Mouse (Mus musculus) CH12.LX (cell line): Measurements from ENCODE around the gene R3hdm2. TPM values are rescaled to one million over a fixed set of nuclear protein-coding genes. Genes with fewer than 3 reads are reported as not detected.

Source experiments
- DNase-seq: peaks from one replicate; pipeline ENCODE4 v3.0.0-alpha.2; 2013; ENCODE audit errors: extremely low read depth
- H3K27ac ChIP-seq: 2 replicates; pipeline ENCODE4 v1.5.1; 2012; ENCODE audit warnings: low read depth, mild to moderate bottlenecking, control low read depth, moderate library complexity; ENCODE audit not compliant: insufficient read depth
- H3K27me3 ChIP-seq: replicated peaks from 2 replicates; pipeline ENCODE3; 2012; ENCODE audit warnings: inconsistent platforms
- H3K36me3 ChIP-seq, 2 experiments: replicated peaks in 1 of 2; 2 replicates each; pipeline versions ENCODE3 to v1.6.1; 2012; ENCODE audit warnings: inconsistent platforms in 1 of 2, low read length in 1 of 2, mild to moderate bottlenecking in 1 of 2, mixed read lengths in 1 of 2, moderate library complexity in 1 of 2; ENCODE audit not compliant: control insufficient read depth in 1 of 2, insufficient read depth in 1 of 2
- H3K4me1 ChIP-seq, 2 experiments: 2 replicates each; pipeline ENCODE4 v1.6.1; 2012; ENCODE audit warnings: inconsistent platforms in 1 of 2, moderate library complexity in 1 of 2; ENCODE audit not compliant: insufficient read depth in 2 of 2, control insufficient read depth in 1 of 2
- H3K4me2 ChIP-seq: 2 replicates; pipeline ENCODE4 v1.6.1; 2012; ENCODE audit warnings: low read depth, mild to moderate bottlenecking, control low read depth; ENCODE audit not compliant: poor library complexity, insufficient read depth, severe bottlenecking
- H3K4me3 ChIP-seq, 3 experiments: fragments of 150-350 bp in 1 of 3; sonication (generic) in 1 of 3; replicated peaks in 1 of 3; 2 replicates each; pipeline versions ENCODE3 to v1.5.1; 2011 to 2012; ENCODE audit warnings: low read depth in 2 of 3, low read length in 2 of 3, mild to moderate bottlenecking in 2 of 3, moderate library complexity in 2 of 3, control low read depth in 1 of 3, improper control_type of control experiment in 1 of 3, inconsistent platforms in 1 of 3, mixed read lengths in 1 of 3; ENCODE audit not compliant: poor library complexity in 1 of 3
- H3K79me2 ChIP-seq: replicated peaks from 2 replicates; pipeline ENCODE4 v1.6.1; 2012; ENCODE audit warnings: mild to moderate bottlenecking, moderate library complexity; ENCODE audit not compliant: control insufficient read depth, poor library complexity, insufficient read depth, severe bottlenecking; ENCODE audit errors: extremely low read depth
- H3K9ac ChIP-seq: 2 replicates; pipeline ENCODE4 v1.6.1; 2012; ENCODE audit warnings: low read depth, mild to moderate bottlenecking, control low read depth, moderate library complexity; ENCODE audit not compliant: insufficient read depth
- H3K9me3 ChIP-seq: replicated peaks from 2 replicates; pipeline ENCODE3; 2012; ENCODE audit warnings: low read length, inconsistent platforms, mixed read lengths
- BHLHE40 ChIP-seq: IDR thresholded peaks from 2 replicates; pipeline ENCODE4 v1.6.1; 2011; ENCODE audit warnings: mild to moderate bottlenecking, low read depth, low read length, improper control_type of control experiment
- CHD1 ChIP-seq: IDR thresholded peaks from 2 replicates; pipeline ENCODE4 v1.6.1; 2012; ENCODE audit warnings: low read depth, low read length, improper control_type of control experiment, inconsistent platforms
- CHD2 ChIP-seq: IDR thresholded peaks from 2 replicates; pipeline ENCODE4 v1.6.1; 2011; ENCODE audit warnings: low read length, improper control_type of control experiment
- CTCF ChIP-seq, 2 experiments: IDR thresholded peaks in 1 of 2; conservative IDR thresholded peaks in 1 of 2; 2 replicates each; pipeline ENCODE4 v1.5.1; 2011 to 2012; ENCODE audit warnings: low read depth in 2 of 2, low read length in 2 of 2, improper control_type of control experiment in 1 of 2, inconsistent platforms in 1 of 2, mild to moderate bottlenecking in 1 of 2, moderate library complexity in 1 of 2
- E2F4 ChIP-seq: IDR thresholded peaks from 2 replicates; pipeline ENCODE4 v1.6.1; 2011; ENCODE audit warnings: low read depth, low read length, improper control_type of control experiment; ENCODE audit not compliant: insufficient replicate concordance
- ELF1 ChIP-seq: IDR thresholded peaks from 2 replicates; pipeline ENCODE4 v1.6.1; 2014; ENCODE audit warnings: low read depth, mild to moderate bottlenecking, inconsistent platforms, low read length, improper control_type of control experiment
- EP300 ChIP-seq: IDR thresholded peaks from 2 replicates; pipeline ENCODE4 v1.6.1; 2011; ENCODE audit warnings: low read length, improper control_type of control experiment
- GABPA ChIP-seq: IDR thresholded peaks from 2 replicates; pipeline ENCODE4 v1.6.1; 2012; ENCODE audit warnings: low read depth, low read length, improper control_type of control experiment, inconsistent platforms; ENCODE audit not compliant: insufficient replicate concordance
- HCFC1 ChIP-seq: IDR thresholded peaks from 2 replicates; pipeline ENCODE4 v1.6.1; 2012; ENCODE audit warnings: low read depth, mild to moderate bottlenecking, inconsistent platforms, low read length, improper control_type of control experiment
- JUN ChIP-seq: IDR thresholded peaks from 2 replicates; pipeline ENCODE4 v1.6.1; 2011; ENCODE audit warnings: low read depth, mild to moderate bottlenecking, low read length, improper control_type of control experiment, moderate library complexity; ENCODE audit not compliant: insufficient read depth
- JUND ChIP-seq: conservative IDR thresholded peaks from 2 replicates; pipeline ENCODE4 v1.6.1; 2011; ENCODE audit warnings: low read depth, low read length, improper control_type of control experiment
- MAFK ChIP-seq: IDR thresholded peaks from 2 replicates; pipeline ENCODE4 v1.6.1; 2011; ENCODE audit warnings: low read length, improper control_type of control experiment; ENCODE audit not compliant: insufficient replicate concordance
- MEF2A ChIP-seq: IDR thresholded peaks from 2 replicates; pipeline ENCODE4 v1.6.1; 2014; ENCODE audit warnings: low read depth, mild to moderate bottlenecking, inconsistent platforms, low read length, improper control_type of control experiment, borderline replicate concordance
- MXI1 ChIP-seq: IDR thresholded peaks from 2 replicates; pipeline ENCODE4 v1.6.1; 2011; ENCODE audit warnings: mild to moderate bottlenecking, low read depth, low read length, improper control_type of control experiment
- MYC ChIP-seq: IDR thresholded peaks from 2 replicates; pipeline ENCODE4 v1.6.1; 2011; ENCODE audit warnings: low read depth, mild to moderate bottlenecking, improper control_type of control experiment, low read length
- PAX5 ChIP-seq: IDR thresholded peaks from 2 replicates; pipeline ENCODE4 v1.6.1; 2012; ENCODE audit warnings: low read length, inconsistent platforms, mixed read lengths
- POLR2A ChIP-seq: IDR thresholded peaks from 2 replicates; pipeline ENCODE4 v1.6.1; 2011; ENCODE audit warnings: low read depth, mild to moderate bottlenecking, improper control_type of control experiment, low read length
- RAD21 ChIP-seq: IDR thresholded peaks from 2 replicates; pipeline ENCODE4 v1.6.1; 2011; ENCODE audit warnings: low read depth, mild to moderate bottlenecking, low read length, improper control_type of control experiment, moderate library complexity
- SMC3 ChIP-seq: IDR thresholded peaks from 2 replicates; pipeline ENCODE4 v1.6.1; 2011; ENCODE audit warnings: low read depth, low read length, improper control_type of control experiment
- TBP ChIP-seq: conservative IDR thresholded peaks from 2 replicates; pipeline ENCODE4 v1.6.1; 2011; ENCODE audit warnings: low read depth, low read length, improper control_type of control experiment
- TCF12 ChIP-seq: IDR thresholded peaks from 2 replicates; pipeline ENCODE4 v1.6.1; 2014; ENCODE audit warnings: low read depth, mild to moderate bottlenecking, inconsistent platforms, low read length, improper control_type of control experiment
- USF1 ChIP-seq: IDR thresholded peaks from 2 replicates; pipeline ENCODE4 v1.6.1; 2014; ENCODE audit warnings: low read depth, mild to moderate bottlenecking, inconsistent platforms, low read length, improper control_type of control experiment
- ZMIZ1 ChIP-seq: IDR thresholded peaks from 2 replicates; pipeline ENCODE4 v1.6.1; 2012; ENCODE audit warnings: low read depth, mild to moderate bottlenecking, inconsistent platforms, low read length, improper control_type of control experiment
- dilution Hi-C: fragments of 300-500 bp; cut with MboI; formaldehyde crosslinking; loops from 2 replicates; pipeline ENCODE4 v1.14.3; 2020; ENCODE audit warnings: low sequenced_read_pairs; ENCODE audit not compliant: extremely low pct_unique_long_range_greater_than_20kb, extremely low pct_ligation_motif_present
- in situ Hi-C: fragments of 300-500 bp; cut with MboI; formaldehyde crosslinking; loops from 3 replicates; pipeline ENCODE4 v1.14.3; 2019; ENCODE audit warnings: low sequenced_read_pairs, low pct_ligation_motif_present, low pct_unique_long_range_greater_than_20kb, mixed read lengths
- polyA plus RNA-seq: library from polyadenylated mRNA; unstranded; fragments of >175 nt; gene quantifications from 2 replicates; pipeline ENCODE4 v1.2.1, GENCODE M21; 2012; ENCODE audit warnings: low read depth; ENCODE audit not compliant: insufficient read length
- total RNA-seq, 2 experiments: library from RNA; depleted of rRNA; stranded (reverse); fragments of 300-350 nt in 1 of 2; fragments of >200 nt in 1 of 2; gene quantifications; 2 replicates each; pipeline ENCODE4 v1.2.3; 2012 to 2014

The R3hdm2 gene
- total and polyA plus RNA-seq, 3 experiments = 7.0 to 23.6 (median 8.7) TPM

GRCm38 (mm10) chr10:127537854-127538583 is 157.9 kb downstream of the R3hdm2 start (continued):
- TF ChIP-seq ELF1 = no peak
- TF ChIP-seq USF1 = no peak
- no peak for TF ChIP-seq ZMIZ1
- TF ChIP-seq TBP = no peak
- TF ChIP-seq CHD2 = no peak
- TF ChIP-seq JUN = no peak
- peak; percentile 91 to 96 for TF ChIP-seq CTCF (conservative IDR thresholded peaks at IDR 0.05 in 1 of 2, IDR thresholded peaks at IDR 0.05 in 1 of 2; ENCODE audit: low read depth in 2 of 2, low read length in 2 of 2)

- Histone ChIP-seq H3K4me3 (no peak overlapping the region), H3K36me3 (peaks cover 60 to 65% of the 10 kb centered on the region in 2 experiments), H3K9ac (no peak overlapping the region), H3K9me3 (no peaks in the 10 kb centered on the region), H3K27me3 (peaks cover 1% of the 10 kb centered on the region), H3K4me2 (no peak overlapping the region), H3K4me1 (peaks cover 4 to 9% of the 10 kb centered on the region in 2 experiments; a peak in 3 of 4 replicates), H3K27ac (no peak overlapping the region), H3K79me2 (no peaks in the 10 kb centered on the region)
- dilution Hi-C loops (no loop called here), in situ Hi-C loops (loop anchor here (5.0 kb wide), 1 partner anchor 34 kb away; no protein-coding TSS in a partner anchor)
- no peak for DNase-seq
- TF ChIP-seq CHD2 (no peak), BHLHE40 (no peak)
These were observed 161.4 kb downstream of the R3hdm2 start for GRCm38 (mm10) chr10:127541510-127541909.

GRCm38 (mm10) chr10:127542084-127542483 is 162.0 kb downstream of the R3hdm2 start:
- no peak overlapping the region for H3K9ac ChIP-seq
- no peak overlapping the region for H3K4me3 ChIP-seq
- H3K27me3 ChIP-seq = peaks cover under 1% of the 10 kb centered on the region
- dilution Hi-C loops = no loop called here
- H3K9me3 ChIP-seq = no peaks in the 10 kb centered on the region
- no peak overlapping the region for H3K4me2 ChIP-seq
- TF ChIP-seq MEF2A (no peak), EP300 (no peak), E2F4 (no peak), CHD1 (no peak), PAX5 (no peak), RAD21 (no peak), MXI1 (no peak), SMC3 (no peak), JUN (no peak), TCF12 (no peak), ZMIZ1 (no peak), JUND (no peak), GABPA (no peak), POLR2A (no peak), CHD2 (no peak), BHLHE40 (no peak), MAFK (no peak), MYC (no peak), USF1 (no peak), HCFC1 (no peak)
- H3K4me1 ChIP-seq = peaks cover 4 to 5% of the 10 kb centered on the region in 2 experiments; a peak in 3 of 4 replicates
- no peaks in the 10 kb centered on the region for H3K79me2 ChIP-seq
- in situ Hi-C loops = loop anchor here (5.0 kb wide), 1 partner anchor 35 kb away; no protein-coding TSS in a partner anchor
- no peak for DNase-seq
- H3K27ac ChIP-seq = no peak overlapping the region
- peaks cover 66 to 71% of the 10 kb centered on the region in 2 experiments for H3K36me3 ChIP-seq
